Mouse (Mus musculus) gastrocnemius, adult 2 months (tissue): ENCODE data around the gene Bmf. TPM values are rescaled to one million over a fixed set of nuclear protein-coding genes. Genes with fewer than 3 reads are reported as not detected.

Experiments used
- DNase-seq: peaks from one replicate; pipeline ENCODE4 v3.0.0; 2022
- H3K27ac ChIP-seq: fragments of 200-600 bp; 2 replicates; pipeline ENCODE4 v1.8.1; 2022; ENCODE audit warnings: mild to moderate bottlenecking
- H3K4me3 ChIP-seq: fragments of 200-600 bp; 2 replicates; pipeline ENCODE4 v1.8.1; 2022; ENCODE audit warnings: mild to moderate bottlenecking, moderate library complexity
- CTCF ChIP-seq: fragments of 200-600 bp; IDR thresholded peaks from 2 replicates; pipeline ENCODE4 v1.8.1; 2022; ENCODE audit warnings: antibody characterized with exemption, mild to moderate bottlenecking, moderate library complexity
- intact Hi-C: fragments of 180-260 bp; cut with DNase I; formaldehyde crosslinking; loops from one replicate; pipeline ENCODE4 v1.15.1; 2025
- total RNA-seq, 2 experiments: library from RNA; stranded (reverse); gene quantifications; 2 replicates each; pipeline ENCODE4 v1.2.3; 2021

Gene Bmf
- total RNA-seq, 2 experiments from 2014 or later = 3.3 to 6.2 TPM

GRCm38 (mm10) chr2:118541716-118542115, 7.8 kb downstream of the Bmf start:
- H3K27ac ChIP-seq = peak overlapping the region; percentile 92
- no peak for TF ChIP-seq CTCF
- no peak for DNase-seq
- intact Hi-C loops = loop anchor here (2.0 to 10.0 kb wide), 2 partner anchors 31 to 203 kb away; partner anchors contain the start of gene Inafm2
- H3K4me3 ChIP-seq = no peak overlapping the region

- DNase-seq = peak; percentile 69
- no peak for TF ChIP-seq CTCF
- Histone ChIP-seq H3K27ac (peak overlapping the region; percentile 92), H3K4me3 (peak overlapping the region; percentile 38)
- intact Hi-C loops = loop anchor here (2.0 to 10.0 kb wide), 2 partner anchors 30 to 204 kb away; partner anchors contain the start of gene Inafm2
Measured at GRCm38 (mm10) chr2:118540691-118541117, 8.8 kb downstream of the Bmf start.

GRCm38 (mm10) chr2:118539881-118540516, 9.5 kb downstream of the Bmf start:
- peak; percentile 74 for DNase-seq
- Histone ChIP-seq H3K27ac (peak overlapping the region; percentile 92), H3K4me3 (peak overlapping the region; percentile 38)
- intact Hi-C loops = loop anchor here (2.0 to 10.0 kb wide), 2 partner anchors 29 to 205 kb away; partner anchors contain the start of gene Inafm2
- no peak for TF ChIP-seq CTCF

- TF ChIP-seq CTCF = no peak
- peak overlapping the region; percentile 92 for H3K27ac ChIP-seq
Measured at GRCm38 (mm10) chr2:118539040-118539439, 10.4 kb downstream of the Bmf start.

GRCm38 (mm10) chr2:118537226-118537625, 12.3 kb downstream of the Bmf start:
- Histone ChIP-seq H3K4me3 (no peak overlapping the region), H3K27ac (peak overlapping the region; percentile 68; the same call in 1 of the 2 replicates)
- no peak for TF ChIP-seq CTCF
- DNase-seq = no peak
- intact Hi-C loops = no loop called here

More at GRCm38 (mm10) chr2:118539040-118539439, 10.4 kb downstream of the Bmf start:
- DNase-seq = no peak
- intact Hi-C loops = no loop called here
- no peak overlapping the region for H3K4me3 ChIP-seq

GRCm38 (mm10) chr2:118536553-118536952, 12.9 kb downstream of the Bmf start:
- DNase-seq = peak; percentile 83
- intact Hi-C loops = no loop called here

GRCm38 (mm10) chr2:118536111-118536510, 13.4 kb downstream of the Bmf start:
- intact Hi-C loops = no loop called here
- Histone ChIP-seq H3K27ac (peak overlapping the region; percentile 68), H3K4me3 (peak overlapping the region; percentile 30; the same call in 1 of the 2 replicates)
- TF ChIP-seq CTCF = no peak
- no peak for DNase-seq

More at GRCm38 (mm10) chr2:118536553-118536952, 12.9 kb downstream of the Bmf start:
- no peak for TF ChIP-seq CTCF
- H3K4me3 ChIP-seq = peak overlapping the region; percentile 30
- peak overlapping the region; percentile 68 for H3K27ac ChIP-seq

- DNase-seq = no peak
- no peak overlapping the region for H3K4me3 ChIP-seq
- intact Hi-C loops = no loop called here
- H3K27ac ChIP-seq = peak overlapping the region; percentile 68
- TF ChIP-seq CTCF = no peak
Measured at GRCm38 (mm10) chr2:118533969-118534368, 15.5 kb downstream of the Bmf start.

GRCm38 (mm10) chr2:118532855-118533675, 16.4 kb downstream of the Bmf start:
- DNase-seq = no peak
- no peak for TF ChIP-seq CTCF
- intact Hi-C loops = no loop called here
- Histone ChIP-seq H3K4me3 (peak overlapping the region; percentile 1; the same call in 1 of the 2 replicates), H3K27ac (peak overlapping the region; percentile 68)

- no peak for DNase-seq
- TF ChIP-seq CTCF = no peak
- intact Hi-C loops = no loop called here
- Histone ChIP-seq H3K27ac (peak overlapping the region; percentile 68), H3K4me3 (no peak overlapping the region)
Measured at GRCm38 (mm10) chr2:118532401-118532800, 17.1 kb downstream of the Bmf start.

- TF ChIP-seq CTCF = peak; percentile 11; the same call in 1 of the 2 replicates
- Histone ChIP-seq H3K4me3 (no peak overlapping the region; the same call in 1 of the 2 replicates), H3K27ac (peak overlapping the region; percentile 72)
- peak; percentile 87 for DNase-seq
- intact Hi-C loops = loop anchor here (2.0 kb wide), 1 partner anchor 15 kb away; no protein-coding TSS in a partner anchor
Measured at GRCm38 (mm10) chr2:118529466-118530181, 19.9 kb downstream of the Bmf start.

- intact Hi-C loops = no loop called here
Measured at GRCm38 (mm10) chr2:118526545-118526944, 22.9 kb downstream of the Bmf start.

More at GRCm38 (mm10) chr2:118526545-118526944, 22.9 kb downstream of the Bmf start:
- no peak for TF ChIP-seq CTCF
- Histone ChIP-seq H3K27ac (no peak overlapping the region), H3K4me3 (no peak overlapping the region)
- no peak for DNase-seq
